Mouse (Mus musculus) adipocyte (in vitro differentiated cells): ENCODE results near the gene Trub2.

Source experiments
- DNase-seq: peaks from one replicate; pipeline ENCODE4 v3.0.0-alpha.2; 2016; ENCODE audit warnings: low spot score

Trub2 gene

GRCm38 (mm10) chr2:29724664-29725365, 63.5 kb downstream of the Trub2 start:
- no peak for DNase-seq

- DNase-seq = no peak
Measured at GRCm38 (mm10) chr2:29723132-29723531, 65.2 kb downstream of the Trub2 start.

GRCm38 (mm10) chr2:29718581-29718980, 69.7 kb downstream of the Trub2 start:
- no peak for DNase-seq

GRCm38 (mm10) chr2:29716691-29717090, 71.6 kb downstream of the Trub2 start:
- no peak for DNase-seq

GRCm38 (mm10) chr2:29716143-29716542, 72.2 kb downstream of the Trub2 start:
- DNase-seq = no peak

- DNase-seq = no peak
Measured at GRCm38 (mm10) chr2:29714127-29714526, 74.2 kb downstream of the Trub2 start.

- DNase-seq = no peak
Measured at GRCm38 (mm10) chr2:29713501-29713900, 74.8 kb downstream of the Trub2 start.

- peak; percentile 38 for DNase-seq
Measured at GRCm38 (mm10) chr2:29711877-29712276, 76.4 kb downstream of the Trub2 start.
